Mouse (Mus musculus): Measurements from ENCODE around the gene Osbpl10.

The Osbpl10 gene

GRCm38 (mm10) chr9:115096481-115096880 is 118.1 kb downstream of the Osbpl10 start:
- no peak for DNase-seq

GRCm38 (mm10) chr9:115097340-115097739 is 119.0 kb downstream of the Osbpl10 start:
- DNase-seq, result no peak

- no peak for DNase-seq
These were observed 122.0 kb downstream of the Osbpl10 start for GRCm38 (mm10) chr9:115100181-115100915.

GRCm38 (mm10) chr9:115107430-115107829 is 129.1 kb downstream of the Osbpl10 start:
- DNase-seq, result no peak

GRCm38 (mm10) chr9:115110655-115111054 is 132.3 kb downstream of the Osbpl10 start:
- no peak for DNase-seq

- no peak for DNase-seq
These were observed 138.9 kb downstream of the Osbpl10 start for GRCm38 (mm10) chr9:115117314-115117713.

- DNase-seq, result no peak
These were observed 141.9 kb downstream of the Osbpl10 start for GRCm38 (mm10) chr9:115120276-115120675.

- DNase-seq, result no peak
These were observed 142.4 kb downstream of the Osbpl10 start for GRCm38 (mm10) chr9:115120678-115121224.

GRCm38 (mm10) chr9:115127342-115127741 is 149.0 kb downstream of the Osbpl10 start:
- no peak for DNase-seq

GRCm38 (mm10) chr9:115133926-115134325 is 155.6 kb downstream of the Osbpl10 start:
- no peak for DNase-seq

GRCm38 (mm10) chr9:115134736-115135135 is 156.4 kb downstream of the Osbpl10 start:
- no peak for DNase-seq

- DNase-seq, result no peak
These were observed 157.0 kb downstream of the Osbpl10 start for GRCm38 (mm10) chr9:115135352-115135751.

GRCm38 (mm10) chr9:115137858-115138257 is 159.5 kb downstream of the Osbpl10 start:
- DNase-seq, result no peak

- DNase-seq, result no peak
These were observed 161.4 kb downstream of the Osbpl10 start for GRCm38 (mm10) chr9:115139597-115140332.

- no peak for DNase-seq
These were observed 168.8 kb downstream of the Osbpl10 start for GRCm38 (mm10) chr9:115147141-115147540.

- no peak for DNase-seq
These were observed 169.4 kb downstream of the Osbpl10 start for GRCm38 (mm10) chr9:115147586-115148355.

GRCm38 (mm10) chr9:115149011-115149756 is 170.8 kb downstream of the Osbpl10 start:
- DNase-seq, result no peak

- DNase-seq, result no peak
These were observed 183.2 kb downstream of the Osbpl10 start for GRCm38 (mm10) chr9:115161591-115161990.

- DNase-seq, result peak; percentile 11 to 12
These were observed 184.7 kb downstream of the Osbpl10 start for GRCm38 (mm10) chr9:115163031-115163430.

GRCm38 (mm10) chr9:115163693-115164092 is 185.3 kb downstream of the Osbpl10 start:
- DNase-seq, result no peak

- no peak for DNase-seq
These were observed 186.0 kb downstream of the Osbpl10 start for GRCm38 (mm10) chr9:115164351-115164750.

GRCm38 (mm10) chr9:115165996-115166395 is 187.6 kb downstream of the Osbpl10 start:
- DNase-seq, result no peak

All from thymus, adult 18-20 months (tissue).